Mouse (Mus musculus) embryonic facial prominence, embryonic 12.5 days (tissue): ENCODE data around the gene Kcnh3. TPM values are rescaled to one million over a fixed set of nuclear protein-coding genes. Genes with fewer than 3 reads are reported as not detected.

ENCODE experiments used
- polyA plus RNA-seq: library from polyadenylated mRNA; unstranded; fragments of >200 nt; fragmentation: Nextera tagmentation; extraction: Ambion mirVana; gene quantifications from 2 replicates; pipeline ENCODE4 v1.2.1, GENCODE M21; 2016

The Kcnh3 gene
- polyA plus RNA-seq, 1 experiment from 2014 or later, result 0.81 TPM

Other genes starting within 250 kb of the Kcnh3 start
- 98.8 and 103 TPM in 2 replicates for gene Tuba1c, start 195.0 kb upstream of the Kcnh3 start, polyA plus RNA-seq
- 35.6 and 50.9 TPM in 2 replicates for gene Prph, start 169.7 kb upstream of the Kcnh3 start, polyA plus RNA-seq
- 38.5 and 39.0 TPM in 2 replicates for gene Troap, start 150.3 kb upstream of the Kcnh3 start, polyA plus RNA-seq
- 0.42 and 0.46 TPM in 2 replicates for gene C1ql4, start 137.0 kb upstream of the Kcnh3 start, polyA plus RNA-seq
- 0.70 and 0.75 TPM in 2 replicates for gene Dnajc22, start 131.7 kb upstream of the Kcnh3 start, polyA plus RNA-seq
- gene Spats2, start 98.9 kb upstream of the Kcnh3 start, polyA plus RNA-seq, result 69.4 and 73.4 TPM in 2 replicates
- gene Mcrs1, start 27.1 kb downstream of the Kcnh3 start, polyA plus RNA-seq, result 159 and 160 TPM in 2 replicates
- 79.5 and 80.0 TPM in 2 replicates for gene Prpf40b, start 70.2 kb downstream of the Kcnh3 start, polyA plus RNA-seq
- 0.09 and 0.32 TPM in 2 replicates for gene Fam186b, start 71.0 kb downstream of the Kcnh3 start, polyA plus RNA-seq
- gene Fmnl3, start 145.6 kb downstream of the Kcnh3 start, polyA plus RNA-seq, result 32.6 and 37.0 TPM in 2 replicates
- gene Tmbim6, start 168.0 kb downstream of the Kcnh3 start, polyA plus RNA-seq, result 256 and 268 TPM in 2 replicates
- gene Nckap5l, start 232.9 kb downstream of the Kcnh3 start, polyA plus RNA-seq, result 11.6 and 12.3 TPM in 2 replicates
- 14.6 and 16.3 TPM in 2 replicates for gene Bcdin3d, start 249.9 kb downstream of the Kcnh3 start, polyA plus RNA-seq